Mouse (Mus musculus): Measurements from ENCODE around the gene Abl1. TPM values are rescaled to one million over a fixed set of nuclear protein-coding genes. Genes with fewer than 3 reads are reported as not detected.

Abl1 gene
- total RNA-seq, 2 experiments from 2014 or later = 61.8 to 69.2 TPM

DNA sequence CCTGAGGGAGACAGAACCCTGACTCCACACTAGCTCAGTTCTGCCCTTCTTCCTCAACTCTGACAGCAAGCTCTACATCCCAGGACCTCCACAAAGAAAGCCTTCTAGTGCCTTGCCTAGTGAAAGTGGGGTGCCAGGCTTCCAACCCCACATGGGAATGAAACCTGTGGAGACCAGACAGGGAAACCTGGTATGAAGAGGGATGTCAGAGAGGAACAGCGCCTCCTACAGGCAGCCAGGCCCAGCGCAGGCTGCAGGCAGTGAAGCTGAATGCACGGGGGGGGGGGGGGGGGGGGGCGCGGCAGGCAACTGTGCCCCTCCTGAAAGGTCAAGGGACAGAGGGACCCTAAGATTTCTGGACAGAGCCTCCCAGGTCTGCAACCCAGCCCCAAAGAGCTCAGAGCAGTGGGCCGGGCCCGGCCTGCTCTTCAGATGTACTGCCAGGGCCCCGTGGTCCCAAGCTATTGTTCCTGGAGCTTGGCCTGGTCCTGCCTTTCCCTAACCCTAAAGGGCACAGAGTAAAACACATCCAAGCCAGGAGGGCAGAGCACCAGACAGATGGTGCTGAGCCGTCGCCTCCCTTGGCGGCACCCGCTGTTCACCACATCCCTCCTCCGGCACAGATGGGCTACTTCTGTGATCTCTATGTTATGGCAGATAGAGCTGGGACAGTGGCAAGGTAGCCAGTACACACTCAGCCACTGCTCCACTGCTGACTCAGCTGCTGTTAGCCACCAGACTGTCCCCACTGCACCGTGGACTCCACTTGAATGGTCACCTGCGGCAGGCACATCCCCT lies 136.0 kb downstream of the Abl1 start:
- peak in 1 of 2 experiments; percentile 34 for DNase-seq

GRCm38 (mm10) chr2:31825469-31825911 lies 137.3 kb downstream of the Abl1 start:
- DNase-seq = no peak

DNA sequence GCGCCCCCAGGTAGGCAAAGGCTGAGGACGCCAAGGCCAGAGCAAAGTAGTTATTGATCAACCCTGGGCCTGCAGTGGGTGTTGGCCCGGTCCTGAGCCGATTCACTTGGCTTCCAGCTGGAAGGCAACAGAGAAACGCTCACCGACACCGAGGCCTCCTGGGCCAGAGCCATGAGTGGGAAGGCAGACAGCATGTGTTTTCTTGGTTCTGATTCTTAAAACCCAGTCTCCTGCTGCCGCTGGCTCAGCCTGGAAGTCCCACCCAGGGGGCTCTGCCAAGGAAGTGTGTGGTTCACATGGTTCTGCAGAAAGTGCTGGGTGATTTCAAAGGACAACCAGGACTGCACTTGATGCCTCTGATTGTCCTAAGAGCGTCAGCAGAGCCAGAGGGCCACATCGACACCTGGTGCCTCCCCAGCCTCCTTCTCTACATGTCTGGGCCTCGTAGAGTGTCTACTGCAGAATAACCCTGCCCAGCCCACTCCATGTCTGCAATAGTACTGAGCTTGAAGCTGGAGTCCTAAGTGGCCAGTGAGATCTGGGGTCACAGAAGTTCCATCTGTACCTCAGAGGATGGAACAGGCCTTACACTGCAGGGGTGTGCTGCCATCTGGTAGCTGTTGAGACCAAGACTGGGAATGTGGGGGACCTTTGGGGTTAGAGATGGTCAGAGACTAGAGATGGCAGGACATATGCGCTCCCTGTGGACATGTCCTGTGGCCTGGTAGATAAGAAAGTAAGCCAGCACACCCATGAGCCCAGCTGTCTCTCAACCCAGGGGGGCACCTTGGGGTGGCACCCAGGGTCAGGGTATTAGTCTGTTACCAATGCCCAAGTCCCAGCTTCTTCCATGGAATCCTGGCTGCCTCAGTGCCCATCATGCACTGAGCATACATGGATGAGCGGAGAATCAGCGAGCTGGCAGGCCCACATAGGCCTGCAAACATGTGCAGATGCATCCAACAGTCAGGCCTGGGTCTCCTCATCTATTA lies 138.2 kb downstream of the Abl1 start:
- DNase-seq = no peak

- DNase-seq = peak; percentile 46 to 65
Observed at GRCm38 (mm10) chr2:31827877-31828276, 139.7 kb downstream of the Abl1 start.

- no peak for DNase-seq
Observed at GRCm38 (mm10) chr2:31828311-31828825, 140.2 kb downstream of the Abl1 start.

GRCm38 (mm10) chr2:31836091-31836490 lies 147.9 kb downstream of the Abl1 start:
- DNase-seq = no peak

GRCm38 (mm10) chr2:31836985-31837384 lies 148.8 kb downstream of the Abl1 start:
- DNase-seq = no peak

DNA sequence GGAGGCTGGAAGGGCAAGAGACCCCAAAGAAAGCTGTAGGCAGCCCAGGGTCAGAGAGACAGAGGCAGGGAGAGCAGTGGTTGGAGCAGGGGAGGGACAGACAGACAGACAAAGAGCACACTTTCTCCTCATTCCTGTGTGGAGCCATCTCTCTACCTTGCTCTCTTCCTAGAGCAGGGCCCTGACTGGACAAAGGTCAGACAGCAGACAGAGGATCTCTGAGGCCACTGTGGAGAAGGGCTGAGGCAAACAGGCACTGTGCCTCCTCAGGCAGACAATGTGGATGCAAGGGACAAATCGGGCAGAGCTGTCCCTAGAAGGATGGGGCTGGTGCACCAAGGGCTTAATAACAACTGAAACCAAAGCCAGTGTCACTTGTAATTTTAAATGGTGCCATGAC lies 150.7 kb downstream of the Abl1 start:
- no peak for DNase-seq

DNA sequence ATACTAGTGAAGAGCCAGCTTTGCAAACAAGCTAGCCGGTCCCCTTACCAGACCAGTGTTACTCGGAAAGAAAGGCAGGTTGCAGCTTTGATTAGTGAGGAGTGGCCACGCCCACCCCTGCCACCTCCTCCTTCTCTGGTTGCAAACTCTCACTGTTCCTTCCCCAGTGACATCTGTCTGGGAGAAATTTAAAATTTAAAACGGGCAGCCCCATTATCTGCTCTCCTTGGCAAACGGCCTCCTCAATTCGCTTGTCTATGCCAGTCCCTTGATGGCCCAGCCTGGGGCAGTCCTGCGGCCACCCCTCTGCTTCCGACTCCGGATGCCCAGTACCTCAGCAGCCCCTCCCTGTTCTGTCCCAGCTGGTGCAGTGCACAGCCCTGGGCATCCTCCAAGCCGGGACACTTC lies 156.6 kb downstream of the Abl1 start:
- no peak for DNase-seq

GRCm38 (mm10) chr2:31845512-31845895 lies 157.3 kb downstream of the Abl1 start:
- no peak for DNase-seq

GRCm38 (mm10) chr2:31845896-31846691 lies 157.9 kb downstream of the Abl1 start, which contains the start of gene Fibcd1:
Fibcd1 (minus strand) TSS chr2:31846005.
- peak in 1 of 2 experiments; percentile 37 for DNase-seq

- no peak for DNase-seq
Observed at GRCm38 (mm10) chr2:31846692-31847660, 158.8 kb downstream of the Abl1 start.

- peak in 1 of 2 experiments; percentile 36 for DNase-seq
Observed at GRCm38 (mm10) chr2:31847908-31848307, 159.7 kb downstream of the Abl1 start.

DNA sequence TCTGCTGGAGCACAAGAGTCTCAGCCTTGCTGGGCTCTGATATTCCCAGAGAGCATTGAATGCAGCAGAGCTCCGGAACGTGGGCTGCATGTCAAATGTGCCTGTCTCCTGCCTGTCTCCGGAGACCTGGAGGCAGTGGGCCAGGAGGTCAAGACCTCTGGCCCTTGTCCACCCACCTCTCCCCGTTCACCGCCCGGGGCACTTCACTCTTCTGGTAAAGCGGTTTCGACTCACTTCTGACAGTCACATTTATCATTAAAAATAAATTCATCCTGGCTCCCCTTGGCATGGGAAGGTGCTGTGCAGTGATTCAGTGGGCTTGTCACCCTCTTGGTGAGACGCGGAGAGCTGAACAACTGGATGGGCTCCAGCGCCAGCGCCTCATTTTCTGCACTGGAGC lies 162.0 kb downstream of the Abl1 start:
- peak in 1 of 2 experiments; percentile 31 for DNase-seq

Other genes with a start within 250 kb of the Abl1 start
- 10 to 100 TPM; 22.6 to 37.2 TPM for gene Ass1, start 218.2 kb upstream of the Abl1 start, total RNA-seq (2021)
- 10 to 100 TPM; 48.8 to 54.2 TPM for gene Fubp3, start 115.7 kb upstream of the Abl1 start, total RNA-seq (2021)
- gene Prdm12, start 48.3 kb upstream of the Abl1 start, total RNA-seq (2021) = not detected
- 10 to 100 TPM; 24.7 to 29.5 TPM for gene Exosc2, start 17.7 kb upstream of the Abl1 start, total RNA-seq (2021)
- not detected for gene Qrfp, start 122.2 kb downstream of the Abl1 start, total RNA-seq (2021)
- under 1 TPM in 1 of 2 experiments, not detected in 1; 0.07 TPM for gene Fibcd1, start 157.6 kb downstream of the Abl1 start, total RNA-seq (2021)
- gene Lamc3, start 198.9 kb downstream of the Abl1 start, total RNA-seq (2021) = 10 to 100 TPM; 13.7 to 20.1 TPM

Data from adrenal gland, postnatal 36 days (tissue).